Mouse (Mus musculus): ENCODE measurements at regions not wholly inside any gene's neighbourhood (a gene's known extent, or its start where the extent isn't known, plus 50 kb on each side); places are given as distances from the start of the nearest gene placed in this dataset.

DNA sequence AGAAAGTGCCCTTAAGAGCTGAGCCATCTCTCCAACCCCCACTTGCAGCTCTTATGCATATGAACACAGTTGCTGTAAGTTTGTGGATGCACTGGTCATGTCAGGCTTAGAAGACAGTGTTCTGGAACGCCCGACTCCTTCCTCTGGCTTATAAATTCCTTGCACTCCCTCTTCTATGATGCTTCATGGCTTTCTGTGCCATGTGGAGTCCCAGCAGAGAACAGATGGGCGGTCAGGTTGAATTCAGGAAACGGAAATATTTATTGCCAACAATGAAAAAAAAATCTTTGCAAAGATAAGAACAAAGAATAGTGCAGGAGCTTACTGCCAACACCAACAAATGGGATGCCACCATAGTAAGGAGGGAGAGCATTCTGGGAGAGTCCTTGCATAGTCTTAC lies 113.9 kb upstream of the Arg1 start:
- Histone ChIP-seq H3K36me3 (ENCODE audit: control insufficient read depth in 1 of 2, insufficient read depth in 2 of 2, low read length in 2 of 2) (no peaks in the 10 kb centered on the region), H3K4me1 (ENCODE audit: control insufficient read depth in 1 of 2, insufficient read depth in 2 of 2, low read length in 2 of 2) (no peaks in the 10 kb centered on the region), H3K9me3 (replicated peaks; ENCODE audit: insufficient read depth, low read length) (no peaks in the 10 kb centered on the region), H3K79me2 (ENCODE audit: control insufficient read depth, insufficient read depth, low read length, poor library complexity) (no peaks in the 10 kb centered on the region), H3K27me3 (ENCODE audit: control insufficient read depth in 1 of 2, insufficient read depth in 2 of 2, low read length in 2 of 2) (no peaks in the 10 kb centered on the region), H3K27ac (ENCODE audit: control insufficient read depth, low read depth, low read length) (no peak overlapping the region), H3K4me3 (ENCODE audit: control insufficient read depth in 1 of 2, insufficient read depth in 1 of 2, low read depth in 2 of 2, low read length in 2 of 2) (no peak overlapping the region), H3K9ac (ENCODE audit: control insufficient read depth, low read depth, low read length, poor library complexity, severe bottlenecking) (no peak overlapping the region)
- no peak for DNase-seq (ENCODE audit: low read depth, low spot score)
- TF ChIP-seq ZNF384 (IDR thresholded peaks at IDR 0.05; ENCODE audit: low read depth, low read length) (no peak), POLR2AphosphoS5 (IDR thresholded peaks at IDR 0.05; ENCODE audit: borderline replicate concordance, low read depth, low read length) (no peak), CHD1 (IDR thresholded peaks at IDR 0.05; ENCODE audit: low read depth, low read length) (no peak), RAD21 (IDR thresholded peaks at IDR 0.05; ENCODE audit: low read depth, low read length) (no peak), USF1 (IDR thresholded peaks at IDR 0.05; ENCODE audit: low read depth, low read length) (no peak), MEF2A (IDR thresholded peaks at IDR 0.05; ENCODE audit: extremely low read depth, insufficient replicate concordance, low read depth, low read length, poor library complexity, severe bottlenecking) (no peak), NRF1 (IDR thresholded peaks at IDR 0.05; ENCODE audit: insufficient read depth, low read depth, low read length, poor library complexity, severe bottlenecking) (no peak), ZMIZ1 (IDR thresholded peaks at IDR 0.05; ENCODE audit: low read depth, low read length) (no peak), KAT2A (conservative IDR thresholded peaks at IDR 0.05; ENCODE audit: low read depth, low read length) (no peak), NELFE (IDR thresholded peaks at IDR 0.05; ENCODE audit: low read depth, low read length) (no peak), POLR2AphosphoS2 (IDR thresholded peaks at IDR 0.05; ENCODE audit: low read length) (no peak)

DNA sequence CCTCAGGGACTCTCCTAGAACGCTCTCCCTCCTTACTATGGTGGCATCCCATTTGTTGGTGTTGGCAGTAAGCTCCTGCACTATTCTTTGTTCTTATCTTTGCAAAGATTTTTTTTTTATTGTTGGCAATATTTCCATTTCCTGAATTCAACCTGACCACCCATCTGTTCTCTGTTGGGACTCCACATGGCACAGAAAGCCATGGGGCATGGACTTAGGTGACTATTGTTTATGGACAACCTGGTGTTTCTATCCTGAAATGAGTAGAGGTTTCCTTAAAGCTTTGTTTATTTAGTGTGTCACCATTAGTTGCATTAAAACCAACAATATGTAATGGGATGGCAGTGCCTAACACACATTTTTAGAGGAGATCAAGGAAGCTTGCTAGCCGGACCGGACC lies 112.6 kb upstream of the Arg1 start:
- H3K36me3 ChIP-seq (ENCODE audit: control insufficient read depth in 1 of 2, insufficient read depth in 2 of 2, low read length in 2 of 2), result no peaks in the 10 kb centered on the region
- no peaks in the 10 kb centered on the region for H3K9me3 ChIP-seq (replicated peaks; ENCODE audit: insufficient read depth, low read length)
- DNase-seq (ENCODE audit: low read depth, low spot score), result no peak
- no peaks in the 10 kb centered on the region for H3K4me1 ChIP-seq (ENCODE audit: control insufficient read depth in 1 of 2, insufficient read depth in 2 of 2, low read length in 2 of 2)
- H3K27me3 ChIP-seq (ENCODE audit: control insufficient read depth in 1 of 2, insufficient read depth in 2 of 2, low read length in 2 of 2), result no peaks in the 10 kb centered on the region
- no peaks in the 10 kb centered on the region for H3K79me2 ChIP-seq (ENCODE audit: control insufficient read depth, insufficient read depth, low read length, poor library complexity)
- no peak overlapping the region for H3K4me3 ChIP-seq (ENCODE audit: control insufficient read depth in 1 of 2, insufficient read depth in 1 of 2, low read depth in 2 of 2, low read length in 2 of 2)
- no peak overlapping the region for H3K27ac ChIP-seq (ENCODE audit: control insufficient read depth, low read depth, low read length)
- no peak overlapping the region for H3K9ac ChIP-seq (ENCODE audit: control insufficient read depth, low read depth, low read length, poor library complexity, severe bottlenecking)
- TF ChIP-seq MAZ (IDR thresholded peaks at IDR 0.05; ENCODE audit: low read depth, low read length) (no peak), RAD21 (IDR thresholded peaks at IDR 0.05; ENCODE audit: low read depth, low read length) (no peak), USF2 (IDR thresholded peaks at IDR 0.05; ENCODE audit: borderline replicate concordance in 1 of 2, insufficient read depth in 1 of 2, low read depth in 1 of 2, low read length in 2 of 2) (no peak), UBTF (IDR thresholded peaks at IDR 0.05; ENCODE audit: borderline replicate concordance, insufficient read depth, low read depth, low read length) (no peak)

DNA sequence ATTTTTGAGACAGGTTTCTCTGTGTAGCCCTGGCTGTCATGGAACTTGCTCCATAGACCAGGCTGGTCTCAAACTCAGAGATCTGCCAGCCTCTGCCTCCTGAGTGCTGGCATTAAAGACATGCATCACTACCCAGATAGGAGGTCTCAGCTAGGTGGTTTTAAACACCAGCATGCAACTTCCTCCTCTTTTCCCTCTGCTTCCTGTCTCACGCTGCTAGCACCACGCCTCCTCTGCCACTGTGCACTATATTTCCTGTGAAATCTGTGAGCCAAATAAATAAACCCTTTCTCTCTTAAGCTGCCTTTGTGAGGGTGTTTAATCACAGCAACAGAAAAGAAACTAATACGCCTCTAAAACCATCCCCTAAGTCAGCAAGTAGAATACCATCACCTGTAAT lies 109.6 kb upstream of the Arg1 start:
- no peak for DNase-seq (ENCODE audit: low read depth, low spot score)
- TF ChIP-seq MAFK (IDR thresholded peaks at IDR 0.05; ENCODE audit: borderline replicate concordance, low read depth, low read length), result no peak
- TF ChIP-seq GATA1 (IDR thresholded peaks at IDR 0.05; ENCODE audit: low read depth, low read length), result no peak
- no peak for TF ChIP-seq TBP (IDR thresholded peaks at IDR 0.05; ENCODE audit: low read depth, low read length)
- TF ChIP-seq ZKSCAN1 (IDR thresholded peaks at IDR 0.05; ENCODE audit: low read depth, low read length), result no peak
- TF ChIP-seq SMC3 (IDR thresholded peaks at IDR 0.05; ENCODE audit: low read depth, low read length), result no peak
- no peak for TF ChIP-seq KAT2A (conservative IDR thresholded peaks at IDR 0.05; ENCODE audit: low read depth, low read length)
- no peak for TF ChIP-seq POLR2AphosphoS2 (IDR thresholded peaks at IDR 0.05; ENCODE audit: low read length)
- no peak overlapping the region for H3K4me3 ChIP-seq (ENCODE audit: control insufficient read depth in 1 of 2, insufficient read depth in 1 of 2, low read depth in 2 of 2, low read length in 2 of 2)
- H3K4me1 ChIP-seq (ENCODE audit: control insufficient read depth in 1 of 2, insufficient read depth in 2 of 2, low read length in 2 of 2), result no peaks in the 10 kb centered on the region
- no peaks in the 10 kb centered on the region for H3K79me2 ChIP-seq (ENCODE audit: control insufficient read depth, insufficient read depth, low read length, poor library complexity)
- no peaks in the 10 kb centered on the region for H3K27me3 ChIP-seq (ENCODE audit: control insufficient read depth in 1 of 2, insufficient read depth in 2 of 2, low read length in 2 of 2)
- no peaks in the 10 kb centered on the region for H3K9me3 ChIP-seq (replicated peaks; ENCODE audit: insufficient read depth, low read length)
- no peak overlapping the region for H3K27ac ChIP-seq (ENCODE audit: control insufficient read depth, low read depth, low read length)
- H3K9ac ChIP-seq (ENCODE audit: control insufficient read depth, low read depth, low read length, poor library complexity, severe bottlenecking), result no peak overlapping the region
- no peaks in the 10 kb centered on the region for H3K36me3 ChIP-seq (ENCODE audit: control insufficient read depth in 1 of 2, insufficient read depth in 2 of 2, low read length in 2 of 2)
